In the genomic region with DNA sequence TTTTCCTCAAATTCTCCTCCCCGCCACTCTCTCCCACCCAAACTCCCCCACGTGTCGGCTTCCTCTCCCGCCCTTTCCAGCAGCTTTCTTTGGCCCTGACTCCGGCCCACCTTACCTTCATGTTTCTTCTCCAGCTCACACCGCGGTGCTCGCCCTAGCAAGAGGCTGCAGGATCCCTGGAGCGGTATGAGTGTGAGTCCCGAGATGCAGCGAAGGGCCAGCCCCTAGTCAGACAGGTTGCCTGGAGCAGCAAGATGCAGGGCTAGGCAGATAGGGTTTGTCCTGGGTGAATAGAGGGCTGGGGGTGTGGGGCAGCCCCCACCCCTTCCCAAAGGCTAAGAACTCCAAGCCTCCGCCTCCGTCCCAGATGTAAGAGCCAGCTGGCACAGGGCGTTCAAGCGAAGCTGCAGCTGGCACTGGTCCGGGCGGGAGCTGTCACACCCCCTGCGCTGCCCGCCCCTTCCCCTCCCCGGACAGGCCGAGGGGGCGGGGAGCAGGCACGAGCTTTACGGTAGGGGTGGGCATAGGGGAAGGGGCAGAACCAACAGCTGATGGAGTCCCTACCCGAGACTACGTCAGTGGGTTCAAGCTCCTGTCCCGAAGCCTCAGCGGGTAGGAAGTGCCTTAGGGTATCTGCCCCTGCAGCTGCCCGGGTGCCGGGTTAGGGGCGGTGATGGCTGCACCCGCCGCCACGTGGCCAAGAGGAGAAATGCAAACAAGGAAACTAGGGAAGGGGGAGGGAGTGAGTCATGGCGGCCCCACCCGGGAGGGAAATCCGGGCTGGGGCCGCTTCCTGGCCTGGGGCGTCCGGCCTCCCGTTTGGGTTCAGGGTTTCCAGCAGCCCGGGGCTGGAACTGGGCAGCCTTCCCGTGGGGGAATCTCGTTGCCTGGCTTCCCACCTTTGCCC, we compare ENCODE assay signal across 8 mouse cellular contexts. TPM values are rescaled to one million over a fixed set of nuclear protein-coding genes. Genes with fewer than 3 reads are reported as not detected.
DNase-seq lines count a peak whose midpoint lies in the region; ATAC-seq lines count a peak whose summit lies in the region.

A gene (minus strand): TSS at position 693 of the 907 bp plus-strand sequence.

- no peaks in the 10 kb centered on the region for H3K9me3 ChIP-seq in embryonic facial prominence, embryonic 13.5 days
- no peaks in the 10 kb centered on the region for H3K9me3 ChIP-seq in heart, embryonic 11.5 days (replicated peaks; ENCODE audit: control insufficient read depth, low read length)
- no peaks in the 10 kb centered on the region for H3K9me3 ChIP-seq in kidney, embryonic 15.5 days (replicated peaks)
- no peaks in the 10 kb centered on the region for H3K9me3 ChIP-seq in liver, embryonic 12.5 days (replicated peaks)
- no peaks in the 10 kb centered on the region for H3K9me3 ChIP-seq in stomach, embryonic 15.5 days

- peak within 1 kb of the TSS; percentile 51 for H3K4me3 ChIP-seq in embryonic facial prominence, embryonic 13.5 days
- H3K4me3 ChIP-seq in heart, embryonic 11.5 days (ENCODE audit: low read depth, low read length): peak within 1 kb of the TSS; percentile 48
- H3K4me3 ChIP-seq in kidney, embryonic 15.5 days (replicated peaks): peak within 1 kb of the TSS; percentile 54
- H3K4me3 ChIP-seq in liver, embryonic 12.5 days: peak within 1 kb of the TSS; percentile 49
- H3K4me3 ChIP-seq in stomach, embryonic 15.5 days (replicated peaks): peak within 1 kb of the TSS; percentile 55

- under 1% methylated on average over 44 of the region's 44 CpGs for WGBS in embryonic facial prominence, embryonic 13.5 days
- under 1% methylated on average over 43 of the region's 44 CpGs for WGBS in heart, embryonic 11.5 days (ENCODE audit: insufficient replicate concordance)
- WGBS in kidney, embryonic 15.5 days: under 1% methylated on average over 44 of the region's 44 CpGs
- under 1% methylated on average over 44 of the region's 44 CpGs for WGBS in liver, embryonic 12.5 days (ENCODE audit: insufficient replicate concordance)
- whole genome bisulfite sequencing in stomach, embryonic 15.5 days: under 1% methylated on average over 44 of the region's 44 CpGs

- peak within 1 kb of the TSS; percentile 51; the same call in 1 of the 2 replicates for H3K27ac ChIP-seq in embryonic facial prominence, embryonic 13.5 days
- H3K27ac ChIP-seq in heart, embryonic 11.5 days (ENCODE audit: low read depth, low read length): peak within 1 kb of the TSS; percentile 73
- peak within 1 kb of the TSS; percentile 87 for H3K27ac ChIP-seq in kidney, embryonic 15.5 days
- no peak within 1 kb of the TSS for H3K27ac ChIP-seq in liver, embryonic 12.5 days
- H3K27ac ChIP-seq in stomach, embryonic 15.5 days: peak within 1 kb of the TSS; percentile 75

- peak; percentile 71 for ATAC-seq in embryonic facial prominence, embryonic 13.5 days (ENCODE audit: insufficient number of reproducible peaks, insufficient read depth, low FRiP score, low TSS enrichment, low read depth)
- ATAC-seq in heart, embryonic 11.5 days (replicated peaks; ENCODE audit: insufficient number of reproducible peaks, low FRiP score, low TSS enrichment): peak; percentile 85
- peak; percentile 90 for ATAC-seq in kidney, embryonic 15.5 days (replicated peaks; ENCODE audit: low FRiP score)
- peak; percentile 56 for ATAC-seq in liver, embryonic 12.5 days
- ATAC-seq in stomach, embryonic 15.5 days (ENCODE audit: insufficient read depth, low FRiP score, low read depth): peak; percentile 80

- peaks cover 47% of the 10 kb centered on the region for H3K27me3 ChIP-seq in embryonic facial prominence, embryonic 13.5 days
- peaks cover 22% of the 10 kb centered on the region for H3K27me3 ChIP-seq in heart, embryonic 11.5 days (ENCODE audit: control insufficient read depth, insufficient read depth, low read length)
- peaks cover 14% of the 10 kb centered on the region; the same call in 1 of the 2 replicates for H3K27me3 ChIP-seq in kidney, embryonic 15.5 days
- peaks cover 79% of the 10 kb centered on the region for H3K27me3 ChIP-seq in liver, embryonic 12.5 days (replicated peaks)
- peaks cover 21% of the 10 kb centered on the region for H3K27me3 ChIP-seq in stomach, embryonic 15.5 days (replicated peaks)

- no peaks in the 10 kb centered on the region for H3K36me3 ChIP-seq in embryonic facial prominence, embryonic 13.5 days
- H3K36me3 ChIP-seq in heart, embryonic 11.5 days (ENCODE audit: control insufficient read depth, insufficient read depth, low read length): no peaks in the 10 kb centered on the region
- H3K36me3 ChIP-seq in kidney, embryonic 15.5 days: peaks cover 4% of the 10 kb centered on the region; the same call in 1 of the 2 replicates
- H3K36me3 ChIP-seq in liver, embryonic 12.5 days: no peaks in the 10 kb centered on the region
- H3K36me3 ChIP-seq in stomach, embryonic 15.5 days: no peaks in the 10 kb centered on the region

- peak; percentile 99 for DNase-seq in 416B (ENCODE audit: low read depth)
- peak; percentile 91 for DNase-seq in adrenal gland, postnatal 14 days
- DNase-seq in naive thymus-derived CD4-positive, alpha-beta T cell, adult 2 months (ENCODE audit: low read depth): peak; percentile 84

- peak within 1 kb of the TSS; percentile 94 for H3K4me2 ChIP-seq in embryonic facial prominence, embryonic 13.5 days
- peak within 1 kb of the TSS; percentile 84 for H3K4me2 ChIP-seq in heart, embryonic 11.5 days
- H3K4me2 ChIP-seq in kidney, embryonic 15.5 days: peak within 1 kb of the TSS; percentile 96
- H3K4me2 ChIP-seq in liver, embryonic 12.5 days: peak within 1 kb of the TSS; percentile 71
- H3K4me2 ChIP-seq in stomach, embryonic 15.5 days: peak within 1 kb of the TSS; percentile 97

- H3K9ac ChIP-seq in embryonic facial prominence, embryonic 13.5 days: peak within 1 kb of the TSS; percentile 72
- peak within 1 kb of the TSS; percentile 73 for H3K9ac ChIP-seq in heart, embryonic 11.5 days (ENCODE audit: low read depth, low read length)
- H3K9ac ChIP-seq in kidney, embryonic 15.5 days: peak within 1 kb of the TSS; percentile 51
- peak within 1 kb of the TSS; percentile 28 for H3K9ac ChIP-seq in liver, embryonic 12.5 days
- peak within 1 kb of the TSS; percentile 29; the same call in 1 of the 2 replicates for H3K9ac ChIP-seq in stomach, embryonic 15.5 days

- H3K4me1 ChIP-seq in embryonic facial prominence, embryonic 13.5 days: peaks cover 45% of the 10 kb centered on the region
- H3K4me1 ChIP-seq in heart, embryonic 11.5 days (ENCODE audit: control insufficient read depth, insufficient read depth, low read length): peaks cover 29% of the 10 kb centered on the region
- H3K4me1 ChIP-seq in kidney, embryonic 15.5 days: peaks cover 89% of the 10 kb centered on the region
- H3K4me1 ChIP-seq in liver, embryonic 12.5 days: peaks cover 28% of the 10 kb centered on the region
- H3K4me1 ChIP-seq in stomach, embryonic 15.5 days: peaks cover 28% of the 10 kb centered on the region

RNA-seq across cellular contexts. Expression of the gene that starts here (rescaled TPM):
- 22.2 and 24.9 TPM in 2 replicates for total RNA-seq in adrenal gland, postnatal 14 days (2021)
- polyA plus RNA-seq in embryonic facial prominence, embryonic 13.5 days (2015; fragmentation: Nextera tagmentation; extraction: Ambion mirVana): 7.1 and 9.3 TPM in 2 replicates
- polyA plus RNA-seq in heart, embryonic 11.5 days (2014; fragmentation: Nextera tagmentation; extraction: Ambion mirVana): 8.3 and 8.5 TPM in 2 replicates
- polyA plus RNA-seq in kidney, embryonic 15.5 days (2015; fragmentation: Nextera tagmentation; extraction: Ambion mirVana): 23.0 and 29.7 TPM in 2 replicates
- polyA plus RNA-seq in liver, embryonic 12.5 days (2016; fragmentation: Nextera tagmentation; extraction: Ambion mirVana): 3.5 and 3.9 TPM in 2 replicates
- polyA plus RNA-seq in stomach, embryonic 15.5 days (2015; fragmentation: Nextera tagmentation; extraction: Ambion mirVana): 9.0 and 10.0 TPM in 2 replicates
